Mouse (Mus musculus) myocyte (in vitro differentiated cells): ENCODE results near the gene Kcnmb1.

Experiments used
- E2F4 ChIP-seq: IDR thresholded peaks from one replicate; pipeline ENCODE4 v1.6.1; 2011; ENCODE audit warnings: mild to moderate bottlenecking, control low read depth, moderate library complexity; ENCODE audit not compliant: insufficient read depth
- MYOD1 ChIP-seq, 3 experiments: IDR thresholded peaks; one replicate each; pipeline ENCODE4 v1.6.1; 2011; ENCODE audit warnings: control low read depth in 2 of 3, low read depth in 2 of 3, mild to moderate bottlenecking in 2 of 3, moderate library complexity in 1 of 3; ENCODE audit not compliant: insufficient read length in 2 of 3, control insufficient read depth in 1 of 3
- MYOG ChIP-seq, 3 experiments: IDR thresholded peaks; one replicate each; pipeline ENCODE4 v1.6.1; 2011; ENCODE audit warnings: control low read depth in 2 of 3, low read depth in 2 of 3, mild to moderate bottlenecking in 2 of 3; ENCODE audit not compliant: insufficient read length in 2 of 3, control insufficient read depth in 1 of 3, insufficient read depth in 1 of 3
- POLR2A ChIP-seq: IDR thresholded peaks from one replicate; pipeline ENCODE4 v1.6.1; 2011; ENCODE audit warnings: low read depth, mild to moderate bottlenecking, control low read depth, moderate library complexity; ENCODE audit not compliant: insufficient read length
- POLR2AphosphoS2 ChIP-seq: IDR thresholded peaks from one replicate; pipeline ENCODE4 v1.6.1; 2011; ENCODE audit warnings: low read depth, control low read depth; ENCODE audit not compliant: insufficient read length
- TCF12 ChIP-seq: IDR thresholded peaks from one replicate; pipeline ENCODE4 v1.6.1; 2011; ENCODE audit warnings: mild to moderate bottlenecking, control low read depth; ENCODE audit not compliant: poor library complexity, insufficient read depth, severe bottlenecking
- USF1 ChIP-seq: IDR thresholded peaks from one replicate; pipeline ENCODE4 v1.6.1; 2011; ENCODE audit warnings: low read depth, mild to moderate bottlenecking, control low read depth, moderate library complexity

- TF ChIP-seq POLR2A, result no peak
- TF ChIP-seq POLR2AphosphoS2, result no peak
- no peak for TF ChIP-seq E2F4
- TF ChIP-seq USF1, result no peak
- no peak for TF ChIP-seq MYOD1 (IDR thresholded peaks at IDR 0.05; ENCODE audit: control insufficient read depth in 1 of 3, insufficient read length in 2 of 3, low read depth in 2 of 3)
- TF ChIP-seq TCF12, result no peak
- no peak for TF ChIP-seq MYOG (IDR thresholded peaks at IDR 0.05; ENCODE audit: control insufficient read depth in 1 of 3, insufficient read depth in 1 of 3, insufficient read length in 2 of 3, low read depth in 2 of 3)
Measured at GRCm38 (mm10) chr11:33919826-33920225, 43.0 kb upstream of the Kcnmb1 start.
